Mouse (Mus musculus): ENCODE results near the gene Fam47c.

Fam47c gene

DNA sequence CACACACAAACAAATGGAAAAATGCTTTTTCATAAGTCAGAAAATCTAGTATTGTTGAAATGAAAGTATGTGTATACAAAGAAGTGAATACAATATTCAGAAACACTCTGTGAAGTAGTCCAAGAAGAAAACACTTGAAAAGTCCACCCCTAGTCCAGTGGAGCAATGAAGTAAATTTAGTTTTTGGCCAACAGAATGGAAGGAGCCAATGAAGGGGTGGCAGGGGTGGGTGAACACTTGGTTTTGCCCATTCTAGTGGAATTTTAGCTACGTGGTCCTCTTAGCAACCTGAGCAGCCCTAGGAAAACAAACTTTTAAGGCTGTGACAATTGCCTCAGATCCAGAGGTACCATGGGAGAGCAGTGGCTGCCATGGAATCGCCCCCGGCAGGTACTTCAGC lies at the start of gene Fam47c:
Gene Fam47c, plus strand, starts transcription at position 301 of the 400 bp plus-strand sequence.
- DNase-seq (ENCODE audit: extremely low spot score) = no peak

DNA sequence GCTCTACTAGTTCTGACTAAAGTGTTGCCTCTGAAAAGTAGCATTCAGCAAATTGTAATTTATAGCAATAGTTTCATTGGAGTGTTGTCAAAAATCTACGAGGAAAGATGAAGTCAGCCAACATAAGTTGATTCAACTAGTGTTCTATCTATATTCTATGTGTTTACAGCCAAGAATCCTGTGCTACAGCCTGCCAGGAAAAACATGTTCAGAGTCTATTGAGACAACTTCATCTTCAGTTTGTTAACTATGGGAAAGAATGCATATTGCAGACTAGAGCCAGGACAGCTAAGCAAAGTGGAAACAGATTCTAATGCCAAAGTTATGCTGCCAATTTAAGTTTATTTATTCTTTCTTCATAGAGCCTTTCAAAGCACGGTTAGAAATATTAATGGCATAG lies 31.8 kb downstream of the Fam47c start:
- no peak for DNase-seq (ENCODE audit: extremely low spot score)

DNA sequence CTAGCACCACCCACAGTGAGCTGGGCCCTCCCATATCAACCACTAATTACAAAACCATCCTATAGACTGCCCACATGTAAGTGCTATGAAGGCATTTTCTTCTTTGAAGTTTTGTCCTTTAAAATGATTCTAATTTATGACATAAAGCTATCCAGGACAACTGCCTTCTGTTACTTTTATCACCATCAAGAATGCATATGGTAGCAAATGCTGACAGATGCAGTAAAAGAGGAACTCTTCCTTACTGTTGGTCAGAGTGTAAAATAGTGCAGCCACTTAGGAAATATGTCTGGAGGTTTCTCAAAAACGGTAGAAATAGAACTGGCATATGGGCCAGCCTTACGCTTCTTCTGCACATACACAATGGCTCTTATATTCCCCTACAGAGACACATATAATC lies 39.5 kb downstream of the Fam47c start:
- no peak for DNase-seq (ENCODE audit: extremely low spot score)

All from embryo, embryonic 9.5 days (tissue).